Mouse (Mus musculus) right cerebral cortex, postnatal 14 days (tissue): Measurements from ENCODE around the gene S1pr4.

Source experiments
- DNase-seq: peaks from one replicate; pipeline ENCODE4 v3.0.0; 2022

The S1pr4 gene

DNA sequence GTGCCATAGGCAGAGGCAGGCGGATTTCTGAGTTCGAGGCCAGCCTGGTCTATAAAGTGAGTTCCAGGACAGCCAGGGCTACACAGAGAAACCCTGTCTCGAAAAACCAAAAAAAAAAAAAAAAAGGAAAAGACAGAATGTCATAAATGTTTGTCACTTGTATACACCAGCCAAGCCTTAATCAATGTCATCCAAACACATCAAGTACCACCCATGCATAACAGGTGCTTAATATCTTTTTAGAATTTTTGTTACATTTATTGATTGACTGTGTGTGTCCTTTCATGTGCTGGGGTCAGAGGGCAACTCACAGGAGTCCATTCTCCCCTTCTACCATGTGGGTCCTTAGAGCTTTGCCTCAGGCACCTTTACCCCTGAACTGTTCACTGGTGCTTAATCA lies at the start of gene S1pr4:
Gene S1pr4, minus strand, starts transcription at position 101 of the 400 bp plus-strand sequence.
- DNase-seq, result no peak

DNA sequence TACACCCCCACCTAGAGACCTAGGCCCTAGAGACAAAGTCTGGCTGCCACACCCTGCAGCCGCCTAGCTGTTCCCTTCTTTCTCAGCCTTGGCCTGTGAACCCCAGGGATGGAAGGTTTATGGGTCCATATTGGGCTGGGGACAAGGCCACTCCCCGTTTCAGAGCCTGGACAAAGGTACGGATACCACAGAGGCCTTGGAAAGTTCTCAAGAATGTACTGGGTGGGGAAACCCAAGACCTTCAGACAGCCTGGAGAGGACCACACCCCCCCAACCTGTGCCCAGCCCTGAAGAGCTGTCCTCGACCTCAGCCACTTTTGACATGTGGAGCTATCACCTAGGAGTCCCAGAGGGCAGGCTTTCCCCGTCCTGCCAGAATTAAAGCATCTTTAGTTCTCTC lies 49.0 kb upstream of the S1pr4 start:
- DNase-seq, result no peak

DNA sequence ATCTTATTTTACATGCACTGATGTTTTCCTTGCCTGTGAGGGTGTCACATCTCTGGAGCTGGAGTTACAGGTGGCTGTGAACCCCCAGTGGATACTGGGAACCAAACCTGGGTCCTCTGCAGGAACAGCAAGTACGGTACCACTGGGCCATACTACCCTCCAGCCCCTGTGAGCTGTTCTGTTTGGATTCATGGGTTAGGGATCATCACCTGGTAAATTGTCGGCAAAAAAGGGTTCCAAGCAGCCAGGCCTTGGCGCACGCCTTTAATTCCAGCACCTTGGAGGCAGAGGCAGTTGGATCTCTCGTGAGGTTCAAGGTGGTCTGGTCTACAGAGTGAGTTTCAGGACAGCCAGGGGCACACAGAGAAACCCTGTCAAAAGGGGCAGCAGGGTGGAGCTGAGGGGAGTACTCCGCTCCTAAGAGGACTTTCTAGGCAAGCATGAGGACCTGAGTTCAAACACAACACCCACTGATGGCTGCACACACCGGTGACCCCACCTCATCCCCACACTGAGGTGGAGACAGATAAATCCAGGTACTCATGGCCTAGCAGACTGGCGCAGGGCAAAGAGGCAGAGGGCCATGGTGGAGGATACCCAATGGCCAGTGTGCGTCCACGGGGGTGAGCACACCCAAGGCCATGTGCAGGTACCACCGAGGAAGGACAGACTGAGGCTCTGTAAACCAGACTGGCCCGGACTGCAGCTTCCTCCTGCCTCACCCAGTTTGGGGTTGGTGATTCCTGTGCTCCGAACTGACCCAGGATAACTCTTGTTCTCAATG lies 47.0 kb upstream of the S1pr4 start:
- DNase-seq, result no peak

DNA sequence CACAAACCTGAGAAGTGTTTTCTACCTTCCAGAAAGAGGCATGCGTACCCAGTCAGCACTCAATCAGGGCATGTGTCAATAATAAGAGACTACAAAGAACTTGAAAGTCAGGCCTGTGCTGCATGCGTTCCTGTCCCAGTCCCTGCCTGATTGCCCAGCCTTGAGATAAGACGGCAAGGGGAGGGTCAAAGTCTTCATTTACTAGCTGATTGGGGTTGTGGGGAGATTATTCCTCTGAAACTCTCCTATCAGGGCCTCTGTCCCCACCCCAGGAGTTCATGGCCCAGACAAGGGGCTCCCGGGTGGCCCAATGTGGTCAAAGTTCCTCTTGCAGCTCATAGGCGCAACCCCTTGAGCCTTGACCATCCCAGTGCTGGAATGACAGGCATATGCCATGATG lies 46.4 kb upstream of the S1pr4 start:
- DNase-seq, result no peak

DNA sequence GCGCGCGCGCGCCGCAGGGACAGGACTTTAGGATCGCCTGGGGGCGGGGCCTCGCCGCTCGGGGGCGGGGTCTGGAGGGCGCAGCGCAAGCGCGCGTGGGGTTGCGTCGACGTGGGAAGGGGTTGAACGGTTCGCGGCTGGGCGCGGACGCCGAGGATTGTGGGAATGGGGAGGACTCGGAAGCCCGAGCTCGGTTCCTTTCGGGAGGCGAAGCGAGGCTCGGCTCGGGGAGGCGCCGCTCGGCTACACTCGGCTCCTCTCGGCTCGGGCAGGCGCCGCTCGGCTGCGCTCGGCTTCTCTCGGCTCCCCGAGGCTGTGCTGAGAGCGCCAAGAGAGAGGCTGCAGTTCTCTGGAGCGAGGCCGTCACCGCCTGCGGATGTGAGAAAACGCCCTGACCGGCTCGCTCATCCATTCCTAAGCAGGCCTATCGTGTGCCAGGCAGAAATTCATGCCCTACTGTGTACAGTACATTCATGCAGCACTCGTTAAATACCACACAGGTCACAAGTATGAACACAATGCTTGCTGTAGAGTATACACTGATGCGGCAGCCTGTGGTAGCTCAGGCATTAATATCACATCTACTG lies 45.3 kb upstream of the S1pr4 start, which contains the start of gene Gna11:
Gene Gna11, minus strand, starts transcription at position 30 of the 587 bp plus-strand sequence.
- peak; percentile 99 for DNase-seq

DNA sequence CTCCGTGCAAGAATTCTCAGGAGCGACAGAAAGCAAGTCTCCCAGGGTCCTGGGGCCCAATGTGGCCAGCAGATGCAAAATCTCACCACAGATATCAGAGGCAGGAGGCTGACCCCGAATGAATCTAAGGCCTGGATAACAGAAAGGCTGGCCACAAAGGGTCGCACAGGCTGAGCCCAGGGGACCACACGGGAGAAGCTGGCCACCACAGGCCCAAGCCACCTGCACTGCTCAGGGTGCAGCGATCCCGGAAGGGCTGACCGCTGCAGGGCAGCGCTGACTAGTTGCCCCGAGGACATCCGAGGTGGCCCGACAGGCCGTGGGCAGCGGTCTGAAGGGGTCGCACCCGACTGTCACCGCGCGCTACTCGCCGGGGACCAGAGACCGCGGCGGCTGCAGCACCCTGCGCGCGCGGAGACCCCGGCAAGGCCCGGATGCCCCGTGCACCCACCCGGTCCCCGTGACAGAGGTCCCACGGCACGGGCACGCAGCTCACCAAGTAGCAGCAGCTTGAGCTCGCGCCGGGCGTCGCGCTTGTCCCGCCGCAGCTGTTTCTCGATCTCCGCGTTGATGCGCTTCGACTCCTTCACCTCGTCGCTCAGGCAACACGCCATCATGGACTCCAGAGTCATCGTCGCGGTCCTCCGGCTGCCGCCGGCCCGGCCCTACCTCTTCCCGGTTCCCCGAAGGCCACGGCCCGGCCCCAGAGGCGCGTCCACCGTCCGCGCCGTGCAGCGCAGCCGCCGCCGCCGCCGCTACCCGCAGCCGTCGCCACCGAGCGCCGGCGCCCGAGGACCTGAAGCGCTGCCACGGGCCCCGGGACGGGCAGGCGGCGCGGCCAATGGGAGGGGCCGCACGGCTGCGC lies 44.6 kb upstream of the S1pr4 start:
- no peak for DNase-seq

DNA sequence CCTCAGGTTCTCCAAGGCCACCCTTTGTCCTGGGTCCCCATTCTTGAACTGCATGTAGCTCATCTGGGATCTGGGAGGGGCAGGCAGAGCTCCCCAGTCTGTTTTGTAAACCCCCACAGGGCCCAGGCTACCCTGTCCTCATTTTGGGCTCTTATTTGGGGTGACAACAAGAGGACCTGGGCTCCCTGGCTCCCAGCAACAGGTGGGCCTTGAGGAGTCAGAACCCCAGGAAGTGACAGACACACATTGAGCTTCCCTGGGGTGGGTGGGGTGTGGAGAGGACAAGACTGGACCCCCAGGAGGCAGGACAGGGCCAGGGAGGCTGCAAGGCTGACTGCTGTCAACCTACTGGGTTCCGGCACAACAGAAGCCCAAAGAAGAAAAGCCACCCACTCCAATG lies 43.7 kb upstream of the S1pr4 start:
- no peak for DNase-seq

DNA sequence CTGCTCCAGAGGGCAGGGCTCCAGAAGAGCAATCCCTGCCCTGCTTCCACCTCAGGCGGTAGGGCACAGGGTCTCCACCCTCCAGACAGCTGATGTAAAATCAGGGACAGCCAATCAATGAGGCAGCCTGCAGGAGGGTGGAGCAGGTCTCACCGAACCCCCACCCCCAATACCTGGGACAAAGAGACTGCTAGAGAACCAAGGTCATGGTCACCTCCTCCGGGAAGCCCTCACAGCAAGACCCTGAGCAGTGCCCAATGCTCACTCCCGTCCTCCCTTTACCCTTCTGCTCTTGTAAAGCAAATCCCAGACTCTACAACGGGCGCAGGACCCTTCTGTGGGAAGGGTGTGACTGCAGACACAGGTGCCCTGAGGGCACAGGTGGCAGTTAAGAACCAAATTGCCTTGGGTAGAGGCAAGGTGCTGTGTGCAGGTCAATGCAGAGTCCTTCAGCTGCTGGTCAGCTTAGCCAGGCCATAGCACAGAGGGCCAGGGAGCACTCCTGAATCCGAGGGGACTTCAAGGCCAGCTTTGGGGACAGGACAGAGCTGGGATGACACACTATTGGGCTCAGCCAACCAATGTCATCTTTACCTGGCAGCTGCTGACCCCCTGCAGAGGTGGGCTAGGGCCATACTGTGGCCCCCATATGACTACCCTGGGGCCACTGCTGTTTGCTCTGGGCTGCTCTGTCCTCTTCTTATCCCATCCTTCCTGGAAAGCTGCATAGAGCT lies 43.0 kb upstream of the S1pr4 start:
- DNase-seq, result no peak

DNA sequence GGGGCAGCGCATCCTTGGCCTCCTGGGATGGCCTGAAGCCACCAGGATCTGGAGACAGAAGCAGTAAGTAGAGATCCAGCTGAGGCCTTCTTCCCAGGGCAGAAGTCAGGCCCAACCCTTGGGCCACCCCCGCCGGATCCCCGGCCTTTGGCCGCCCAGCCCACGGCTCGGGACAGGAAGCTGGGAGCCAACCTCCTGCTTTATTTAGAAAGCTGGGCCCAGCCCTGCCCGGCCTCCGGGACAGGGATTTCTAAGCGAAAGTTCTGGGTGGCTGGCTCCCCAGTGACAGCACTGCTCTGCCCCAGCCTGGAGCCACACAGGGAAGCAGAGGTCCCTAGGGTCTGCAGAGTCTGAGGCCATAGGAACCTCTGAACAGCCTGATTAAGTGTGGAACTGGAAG lies 41.9 kb upstream of the S1pr4 start:
- no peak for DNase-seq

DNA sequence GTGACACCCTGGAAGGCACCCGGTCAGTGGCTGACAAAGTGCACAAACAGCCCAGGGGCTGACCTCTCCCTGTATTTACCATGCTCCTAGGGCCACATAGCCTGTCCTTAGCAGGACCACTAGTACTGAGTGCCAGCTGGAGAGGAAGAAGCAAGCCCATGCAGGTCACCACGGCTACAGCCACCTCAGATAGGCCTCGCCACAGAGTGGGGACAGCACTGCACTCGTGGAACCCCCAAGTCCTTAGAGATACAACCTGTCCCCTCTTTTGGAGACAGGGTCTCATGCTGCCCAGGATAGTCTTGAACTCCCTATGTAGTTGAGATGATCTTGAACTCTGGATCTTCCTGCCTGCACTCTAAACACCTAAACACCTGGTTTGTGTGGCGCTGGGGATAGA lies 41.4 kb upstream of the S1pr4 start:
- DNase-seq, result no peak

DNA sequence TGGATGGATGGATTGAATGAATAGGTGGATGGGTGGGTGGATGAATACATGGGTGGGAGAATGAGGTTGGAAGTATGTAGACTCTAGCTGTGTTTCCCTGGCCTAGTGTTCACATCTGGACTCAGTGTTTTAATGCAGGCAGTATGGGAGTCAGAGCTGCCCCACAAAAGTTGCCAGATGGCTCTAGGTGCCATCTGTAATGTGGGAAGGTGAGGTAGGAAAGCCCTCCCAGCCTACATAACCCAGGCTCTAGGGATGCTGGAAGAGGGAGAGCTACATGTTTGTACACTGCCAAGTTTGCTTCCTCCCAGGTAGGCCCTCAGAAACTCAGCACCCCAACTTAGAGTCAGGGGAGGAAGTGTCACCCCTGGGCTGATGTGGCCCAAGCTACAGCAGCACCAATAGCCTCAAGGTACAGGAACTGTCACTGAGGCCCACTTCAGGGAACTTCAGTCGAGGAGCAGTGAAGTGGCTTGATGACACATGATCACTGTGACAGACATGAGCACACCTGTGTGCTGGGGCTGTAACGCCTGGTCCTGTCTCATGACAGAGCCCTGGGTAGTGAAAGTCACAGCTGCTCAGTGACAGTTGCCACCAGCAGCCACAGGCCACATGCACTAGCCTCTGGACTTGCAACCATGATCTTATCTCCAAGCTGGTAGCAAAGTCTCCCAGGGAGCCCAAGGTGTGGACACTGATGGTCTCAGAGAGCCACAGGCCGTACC lies 38.6 kb upstream of the S1pr4 start:
- DNase-seq, result no peak

DNA sequence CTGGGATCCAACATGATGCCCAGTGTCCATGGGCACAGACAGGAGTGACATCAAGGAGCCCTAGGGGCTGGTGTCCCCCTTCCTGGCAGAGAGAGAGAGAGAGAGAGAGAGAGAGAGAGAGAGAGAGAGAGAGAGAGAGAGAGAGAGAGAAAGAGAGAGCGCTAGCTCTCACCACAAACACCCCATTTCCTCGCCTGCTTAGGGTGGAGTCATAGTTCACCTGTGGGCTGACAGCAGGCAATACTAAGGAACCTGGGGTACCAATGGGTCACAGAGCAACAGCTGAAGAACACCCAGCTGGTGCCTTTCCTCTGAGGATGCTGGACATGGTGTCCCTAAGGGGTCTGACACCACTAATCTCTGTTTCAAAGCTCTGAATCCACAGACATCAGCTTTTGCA lies 37.5 kb upstream of the S1pr4 start:
- no peak for DNase-seq

DNA sequence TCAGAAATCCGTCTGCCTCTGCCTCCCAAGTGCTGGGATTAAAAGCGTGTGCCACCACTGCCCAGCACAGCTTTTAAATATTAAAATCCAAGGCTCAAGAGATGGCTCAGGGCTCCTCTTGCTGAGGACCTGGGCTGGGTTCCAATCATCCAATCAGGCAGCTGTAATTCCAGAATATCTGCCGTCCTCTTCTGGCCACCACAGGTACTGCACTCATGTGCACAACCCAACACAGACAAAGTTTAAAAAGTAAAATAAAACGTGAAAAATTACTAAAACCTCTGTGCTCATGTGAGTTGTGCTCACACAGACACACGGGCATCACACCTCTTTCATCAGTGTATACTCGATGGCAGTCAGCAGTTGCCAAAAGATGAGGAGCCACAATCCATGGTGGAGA lies 36.8 kb upstream of the S1pr4 start:
- no peak for DNase-seq

DNA sequence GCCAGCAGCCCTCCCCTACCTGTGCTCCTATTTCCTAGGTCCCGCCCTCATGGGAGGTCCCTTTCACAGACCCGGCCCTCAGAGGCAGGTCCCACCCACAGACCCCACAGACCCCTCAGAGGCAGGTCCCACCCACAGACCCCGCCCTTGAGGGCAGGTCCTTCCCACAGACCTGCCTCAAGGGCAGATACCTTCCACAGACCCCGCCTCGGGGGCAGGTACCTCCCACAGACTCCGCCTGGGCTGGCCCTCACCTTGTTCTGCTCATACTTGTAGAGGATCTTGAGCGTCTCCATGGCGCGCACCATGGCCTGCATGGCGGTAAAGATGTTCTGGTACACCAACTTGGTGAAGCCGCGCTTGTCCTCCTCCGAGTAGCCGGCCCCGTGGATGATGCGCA lies 34.9 kb upstream of the S1pr4 start:
- DNase-seq, result no peak

DNA sequence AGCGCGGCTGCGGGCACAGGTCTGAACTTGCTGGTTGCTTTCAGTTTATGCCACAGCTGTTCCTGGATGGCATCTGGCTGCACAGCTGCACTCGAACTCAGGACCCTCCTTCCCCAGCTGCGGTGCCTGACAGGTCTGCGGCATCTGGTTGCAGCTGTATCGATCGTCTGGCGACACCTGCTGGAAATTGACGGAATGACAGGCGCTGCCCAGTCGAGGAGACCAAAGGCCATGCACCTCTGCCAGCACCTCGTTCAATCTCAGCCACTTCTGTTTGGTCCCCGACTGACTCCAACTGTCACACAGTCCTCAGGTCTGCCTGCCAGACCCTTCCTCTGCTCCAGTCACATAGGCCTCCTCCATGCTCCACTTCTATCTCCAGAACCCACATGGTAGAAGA lies 26.8 kb upstream of the S1pr4 start:
- DNase-seq, result peak; percentile 69

DNA sequence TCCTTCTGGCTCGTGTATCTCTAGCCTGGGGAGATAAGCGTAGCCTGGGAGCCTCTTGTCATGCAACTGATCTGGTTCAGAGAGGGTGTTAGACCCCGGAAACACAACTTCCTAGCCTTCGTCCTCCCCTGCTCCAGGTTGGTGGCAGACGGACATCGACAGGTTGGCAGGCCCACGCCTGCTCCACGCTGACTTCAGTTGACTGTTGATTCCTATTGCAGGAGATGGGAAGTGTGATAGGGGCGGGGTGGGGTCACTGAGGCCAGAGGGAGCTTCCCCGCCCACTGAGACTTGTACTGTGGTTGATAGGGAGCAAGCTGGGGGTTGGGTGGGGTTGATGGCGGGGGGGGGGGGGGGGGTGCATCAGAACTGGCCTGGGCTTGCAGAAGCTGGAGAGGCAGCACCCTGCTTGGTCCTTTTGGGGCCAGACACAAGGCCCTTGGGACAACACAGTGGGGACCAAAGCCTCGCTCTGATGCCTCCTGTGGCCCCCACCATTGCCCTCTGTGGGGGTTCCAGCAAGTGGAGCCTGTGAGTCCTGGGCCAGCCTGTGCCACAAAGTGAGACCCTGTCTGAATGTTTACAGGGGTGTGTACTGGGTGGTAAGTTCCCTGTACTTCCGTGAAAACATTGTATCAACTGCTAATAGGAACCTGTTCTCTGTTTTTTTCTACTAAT lies 25.2 kb upstream of the S1pr4 start:
- no peak for DNase-seq

DNA sequence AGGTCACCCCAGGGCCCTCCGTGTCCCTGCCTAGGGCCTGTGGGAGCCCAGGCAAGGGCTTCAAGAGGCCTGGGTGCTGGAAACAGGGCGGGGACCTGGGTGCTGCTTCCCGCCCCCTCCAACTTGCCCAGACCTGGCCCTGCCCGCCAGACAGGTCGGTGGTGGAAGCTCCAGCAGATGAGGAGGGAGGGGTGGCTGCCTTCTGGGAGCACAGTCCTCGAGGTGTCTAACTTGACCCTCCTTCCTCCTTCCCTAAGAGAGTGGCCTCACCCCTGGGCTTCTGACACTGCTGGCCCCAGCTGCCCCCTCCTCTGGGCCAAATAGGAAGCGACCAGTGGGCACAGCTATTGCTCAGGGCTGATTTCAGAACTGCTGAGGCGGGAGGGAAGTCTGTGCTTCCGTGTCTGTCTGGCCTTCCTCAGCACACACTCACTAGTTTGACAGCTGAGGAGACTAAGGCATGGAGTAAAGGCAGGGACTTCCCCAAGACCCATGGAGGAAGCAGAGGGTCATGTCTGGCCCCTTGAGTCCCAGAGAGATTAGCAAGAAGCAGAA lies 24.2 kb upstream of the S1pr4 start, which contains the start of gene Gna15:
Gene Gna15, minus strand, starts transcription at position 175 of the 555 bp plus-strand sequence.
- no peak for DNase-seq

DNA sequence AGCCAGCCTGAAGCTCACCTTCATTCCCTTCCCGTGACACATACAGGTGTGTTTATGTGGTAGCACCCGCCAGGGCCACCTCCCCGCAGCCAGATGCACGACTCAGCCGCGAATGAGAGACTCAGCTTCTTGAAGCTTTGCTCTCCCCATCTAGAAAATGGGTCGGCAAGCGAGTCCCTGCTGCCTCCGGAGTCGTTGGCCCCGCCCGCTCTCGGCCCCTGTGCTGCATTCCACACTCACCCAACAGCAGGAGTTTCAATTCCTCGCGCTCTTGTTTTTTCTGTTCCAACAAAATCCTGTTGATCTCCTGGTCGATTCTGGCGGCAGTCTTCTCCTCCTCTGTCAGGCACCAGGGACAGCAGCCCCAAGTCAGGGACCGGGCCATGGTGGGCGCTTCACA lies 23.6 kb upstream of the S1pr4 start:
- no peak for DNase-seq

DNA sequence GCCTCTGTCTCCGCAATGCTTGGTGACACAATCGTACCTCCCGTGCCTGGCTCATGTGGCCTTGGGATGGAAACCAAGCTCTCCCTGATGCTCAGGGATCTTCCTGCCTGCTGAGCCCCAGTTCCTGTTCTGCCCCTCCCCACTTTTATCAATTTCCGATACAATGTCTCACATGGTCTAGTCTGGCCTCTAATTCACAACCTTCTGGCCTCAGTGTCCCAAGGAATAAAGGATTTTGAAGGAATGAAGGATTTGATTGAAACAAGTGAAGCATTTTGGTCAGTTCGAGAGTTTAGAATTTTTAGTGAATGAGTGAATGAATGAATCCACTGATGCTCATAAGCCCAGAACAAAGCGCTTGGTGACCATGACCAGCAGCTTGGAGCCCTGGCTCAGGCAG lies 23.2 kb upstream of the S1pr4 start:
- no peak for DNase-seq

DNA sequence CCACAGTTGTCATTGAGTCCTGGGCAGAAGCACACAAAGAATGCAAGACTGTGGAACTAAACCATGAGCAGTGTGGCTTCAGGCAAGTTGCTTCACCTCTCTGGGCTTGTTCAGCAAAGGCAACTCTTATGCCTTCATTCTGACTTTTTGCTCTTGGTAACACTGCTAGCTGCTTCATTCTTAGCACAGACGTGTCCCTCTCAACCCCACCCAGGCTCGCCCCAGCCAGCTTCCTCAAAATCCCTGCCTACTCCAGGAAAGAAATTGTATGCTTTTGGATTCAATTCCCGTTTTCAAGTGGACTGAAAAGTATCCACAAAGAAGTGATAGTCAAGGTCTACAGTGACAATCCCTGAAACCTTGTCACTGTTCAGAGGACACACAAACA lies 20.0 kb upstream of the S1pr4 start:
- no peak for DNase-seq

DNA sequence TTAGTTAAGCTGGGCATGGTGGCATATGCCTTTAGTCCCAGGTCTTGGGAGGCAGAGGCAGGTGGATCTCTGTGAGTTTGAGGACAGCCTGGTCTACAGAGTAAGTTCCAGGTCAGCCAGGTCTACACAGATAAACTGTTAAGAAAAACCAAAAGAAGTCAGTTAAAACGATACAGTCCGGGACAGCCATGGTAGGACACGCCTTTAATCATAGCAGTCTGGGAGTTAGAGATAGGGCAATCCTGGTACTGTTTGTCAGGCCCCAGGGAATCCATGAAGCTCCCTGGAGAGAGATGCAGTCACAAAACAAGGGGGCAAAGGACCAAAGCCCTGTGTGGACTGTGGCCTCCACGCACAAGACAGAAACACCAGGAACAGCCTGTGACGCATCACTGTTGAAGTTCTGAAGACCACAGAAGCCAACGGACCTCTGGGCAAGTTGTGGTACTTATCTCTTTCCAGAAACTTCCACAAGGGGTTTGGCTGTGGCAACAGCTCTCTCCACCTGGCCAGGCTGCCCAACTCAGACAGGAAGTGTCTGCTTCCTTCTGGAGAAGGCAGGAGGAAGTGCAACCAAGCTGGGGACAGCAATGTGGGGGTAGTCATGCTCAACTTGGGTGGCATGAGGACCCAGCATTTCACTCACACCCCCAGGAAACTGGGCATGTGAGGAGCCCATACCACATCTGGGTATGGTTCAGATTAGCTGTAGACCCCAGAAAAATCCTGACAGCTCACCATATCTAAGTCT lies 19.5 kb upstream of the S1pr4 start:
- no peak for DNase-seq
